Mouse (Mus musculus) intestine, postnatal 0 days (tissue): ENCODE data around the gene Drg2. TPM values are rescaled to one million over a fixed set of nuclear protein-coding genes. Genes with fewer than 3 reads are reported as not detected.
A peak's percentile ranks its signal among the peaks of the same experiment; 100 is the strongest.

Experiments used
- ATAC-seq: fragments of 200-750 bp; cut with Nextera tagmentation; 2 replicates; pipeline ENCODE4 v1.8.0; 2017; ENCODE audit warnings: mild to moderate bottlenecking, moderate TSS enrichment, moderate library complexity
- H3K27ac ChIP-seq: fragments of 300-500 bp; sonication (generic); 2 replicates; pipeline ENCODE4 v1.5.1; 2014; ENCODE audit warnings: mild to moderate bottlenecking, low read depth, low read length, moderate library complexity
- H3K27me3 ChIP-seq: fragments of 300-500 bp; sonication (generic); replicated peaks from 2 replicates; pipeline ENCODE4 v1.6.1; 2014; ENCODE audit warnings: low read length, mixed read lengths; ENCODE audit not compliant: control insufficient read depth, insufficient read depth
- H3K36me3 ChIP-seq: fragments of 300-500 bp; sonication (generic); 2 replicates; pipeline ENCODE4 v1.6.1; 2014; ENCODE audit warnings: mild to moderate bottlenecking, moderate library complexity; ENCODE audit not compliant: control insufficient read depth, insufficient read depth
- H3K4me1 ChIP-seq: fragments of 300-500 bp; sonication (generic); replicated peaks from 2 replicates; pipeline ENCODE4 v1.6.1; 2014; ENCODE audit warnings: antibody characterized with exemption, low read length, mixed read lengths; ENCODE audit not compliant: control insufficient read depth, insufficient read depth
- H3K4me2 ChIP-seq: fragments of 300-500 bp; sonication (generic); replicated peaks from 2 replicates; pipeline ENCODE4 v1.6.1; 2014; ENCODE audit warnings: low read depth, mild to moderate bottlenecking, moderate library complexity
- H3K4me3 ChIP-seq: fragments of 300-500 bp; sonication (generic); 2 replicates; pipeline ENCODE4 v1.5.1; 2014; ENCODE audit warnings: low read depth, low read length
- H3K9ac ChIP-seq: fragments of 300-500 bp; sonication (generic); 2 replicates; pipeline ENCODE4 v1.6.1; 2014; ENCODE audit warnings: mild to moderate bottlenecking, low read depth, low read length
- H3K9me3 ChIP-seq: fragments of 300-500 bp; sonication (generic); 2 replicates; pipeline ENCODE4 v1.6.1; 2016; ENCODE audit warnings: mixed run types; ENCODE audit not compliant: control insufficient read depth
- CTCF ChIP-seq: sonication (generic); IDR thresholded peaks from 2 replicates; pipeline ENCODE4 v1.5.1; 2016; ENCODE audit warnings: low read depth, mild to moderate bottlenecking, control low read depth, antibody characterized with exemption, moderate library complexity
- WGBS: fragments of 180-500 bp; shearing (Covaris S2); extraction: QIAGEN DNeasy Blood & Tissue Kit; methylation state at CpG from one replicate; pipeline ENCODE4 v1.1.7; 2014; 5-methylcytosine and 5-hydroxymethylcytosine counted together
- polyA plus RNA-seq: library from polyadenylated mRNA; unstranded; fragments of >200 nt; fragmentation: Nextera tagmentation; extraction: Ambion mirVana; gene quantifications from 2 replicates; pipeline ENCODE4 v1.2.1, GENCODE M21; 2015

The Drg2 gene
- polyA plus RNA-seq, 1 experiment from 2014 or later: 40.9 TPM

DNA sequence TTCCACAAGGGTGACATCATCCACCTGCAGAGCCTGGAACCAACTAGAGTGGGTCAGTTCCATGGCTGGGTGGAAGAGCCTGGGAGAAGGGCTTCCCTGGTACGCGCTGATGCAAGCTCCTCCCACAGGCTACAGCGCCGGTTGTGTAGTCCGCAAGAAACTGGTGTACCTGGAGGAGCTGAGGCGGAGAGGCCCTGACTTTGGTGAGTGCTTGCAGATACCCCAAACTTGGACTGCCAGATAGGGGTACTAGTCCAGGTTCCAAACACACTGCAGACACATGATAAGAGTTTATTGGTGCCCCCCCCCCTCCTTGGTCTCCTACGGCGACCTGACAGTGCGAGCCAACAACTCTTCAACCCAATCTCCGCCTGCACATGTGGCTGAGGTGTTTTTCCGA lies 54.6 kb downstream of the Drg2 start:
- peak; percentile 26; the same call in 1 of the 2 replicates for ATAC-seq
- Histone ChIP-seq H3K36me3 (no peaks in the 10 kb centered on the region), H3K4me1 (0 out of 2 replicates have a peak, but pooled peaks cover 2% of the 10 kb centered on the region), H3K9me3 (no peaks in the 10 kb centered on the region), H3K4me2 (peak overlapping the region; percentile 74), H3K27me3 (0 out of 2 replicates have a peak, but pooled peaks cover 6% of the 10 kb centered on the region), H3K27ac (no peak overlapping the region), H3K4me3 (peak overlapping the region; percentile 37), H3K9ac (0 out of 2 replicates have a peak overlapping the region, but pooled peaks have one; percentile 34)
- WGBS: 3% methylated on average over 11 of the region's 11 CpGs
- TF ChIP-seq CTCF: no peak

DNA sequence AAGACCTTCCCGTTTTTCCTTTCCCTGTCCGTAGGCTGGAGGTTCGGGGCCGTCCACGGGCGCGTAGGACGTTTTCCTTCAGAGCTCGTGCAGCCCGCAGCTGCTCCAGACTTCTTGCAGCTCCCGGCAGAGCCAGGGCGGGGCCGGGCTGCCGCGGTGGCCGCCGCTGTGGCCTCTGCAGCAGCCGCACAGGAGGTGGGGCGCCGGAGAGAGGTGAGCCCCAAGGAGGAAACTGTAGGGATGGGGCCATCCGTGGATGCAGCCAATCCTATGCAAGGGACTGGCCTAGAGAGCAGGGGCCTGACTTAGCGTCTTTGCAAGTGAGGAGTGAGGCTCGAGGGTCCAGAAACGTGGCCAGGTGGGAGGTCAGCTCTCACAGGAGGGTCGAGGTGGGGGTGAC lies 55.1 kb downstream of the Drg2 start:
- Histone ChIP-seq H3K9ac (0 out of 2 replicates have a peak overlapping the region, but pooled peaks have one; percentile 34), H3K4me2 (peak overlapping the region; percentile 74), H3K4me1 (0 out of 2 replicates have a peak, but pooled peaks cover 2% of the 10 kb centered on the region), H3K27ac (no peak overlapping the region), H3K9me3 (no peaks in the 10 kb centered on the region), H3K36me3 (no peaks in the 10 kb centered on the region), H3K4me3 (peak overlapping the region; percentile 37), H3K27me3 (0 out of 2 replicates have a peak, but pooled peaks cover 6% of the 10 kb centered on the region)
- WGBS: under 1% methylated on average over 25 of the region's 25 CpGs
- peak; percentile 68 for ATAC-seq
- no peak for TF ChIP-seq CTCF

- Histone ChIP-seq H3K27ac (no peak overlapping the region), H3K4me1 (0 out of 2 replicates have a peak, but pooled peaks cover 2% of the 10 kb centered on the region), H3K9me3 (no peaks in the 10 kb centered on the region), H3K4me3 (no peak overlapping the region), H3K4me2 (no peak overlapping the region), H3K36me3 (no peaks in the 10 kb centered on the region), H3K9ac (no peak overlapping the region), H3K27me3 (0 out of 2 replicates have a peak, but pooled peaks cover 6% of the 10 kb centered on the region)
- 75% methylated on average over 1 of the region's 1 CpGs for WGBS
- ATAC-seq: no peak
- no peak for TF ChIP-seq CTCF
Observed at GRCm38 (mm10) chr11:60511893-60512292, 57.5 kb downstream of the Drg2 start.

DNA sequence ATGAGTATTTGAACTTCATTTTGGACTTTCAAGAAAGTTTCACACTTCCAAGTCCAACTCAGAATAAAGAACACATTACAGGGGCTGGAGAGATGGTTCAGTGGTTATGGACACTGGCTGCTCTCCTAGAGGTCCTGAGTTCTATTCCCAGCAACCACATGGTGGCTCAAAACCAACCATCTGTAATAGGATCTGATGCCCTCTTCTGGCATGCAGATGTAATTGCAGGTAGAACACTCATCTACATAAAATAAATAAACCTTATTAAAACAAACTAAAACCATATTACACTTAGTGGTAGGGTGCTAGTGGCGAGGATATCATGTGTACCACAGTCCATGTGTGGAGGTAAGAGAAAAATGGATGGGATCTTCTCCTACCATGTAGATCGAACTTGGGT lies 58.1 kb downstream of the Drg2 start:
- Histone ChIP-seq H3K27ac (no peak overlapping the region), H3K4me2 (no peak overlapping the region), H3K4me3 (no peak overlapping the region), H3K36me3 (no peaks in the 10 kb centered on the region), H3K9me3 (no peaks in the 10 kb centered on the region), H3K4me1 (0 out of 2 replicates have a peak, but pooled peaks cover 2% of the 10 kb centered on the region), H3K27me3 (0 out of 2 replicates have a peak, but pooled peaks cover 6% of the 10 kb centered on the region), H3K9ac (no peak overlapping the region)
- ATAC-seq: no peak
- 83% methylated on average over 2 of the region's 2 CpGs for WGBS
- TF ChIP-seq CTCF: peak; percentile 43

- TF ChIP-seq CTCF: no peak
- H3K4me3 ChIP-seq: no peak overlapping the region
- no peaks in the 10 kb centered on the region for H3K4me1 ChIP-seq
- H3K27ac ChIP-seq: no peak overlapping the region
- peak; percentile 41; the same call in 1 of the 2 replicates for ATAC-seq
- no peak overlapping the region for H3K9ac ChIP-seq
- 42% methylated on average over 2 of the region's 2 CpGs for WGBS
- 0 out of 2 replicates have a peak, but pooled peaks cover 1% of the 10 kb centered on the region for H3K27me3 ChIP-seq
- H3K36me3 ChIP-seq: no peaks in the 10 kb centered on the region
- H3K4me2 ChIP-seq: no peak overlapping the region
- H3K9me3 ChIP-seq: no peaks in the 10 kb centered on the region
Observed at GRCm38 (mm10) chr11:60514941-60515340, 60.5 kb downstream of the Drg2 start.

DNA sequence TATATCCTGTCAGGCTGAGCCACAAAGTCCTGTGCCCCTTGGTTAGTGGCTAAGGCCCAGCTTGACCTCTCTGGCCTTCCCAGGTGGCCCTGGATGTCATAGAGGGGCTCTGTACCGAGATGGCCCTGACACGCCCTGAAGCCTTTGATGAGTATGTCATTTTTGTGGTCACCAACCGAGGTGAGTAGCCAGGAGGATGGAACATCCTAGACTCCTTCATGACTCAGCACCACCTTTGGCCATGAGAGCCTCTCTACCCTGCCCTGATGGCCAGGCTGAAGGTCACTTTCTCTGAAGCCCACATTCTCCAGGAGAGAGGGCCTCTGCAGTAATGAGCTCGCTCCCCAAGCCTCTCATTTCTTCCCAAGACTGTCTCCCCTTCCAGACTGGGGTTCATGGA lies 63.9 kb downstream of the Drg2 start:
- no peaks in the 10 kb centered on the region for H3K27me3 ChIP-seq
- no peak overlapping the region for H3K9ac ChIP-seq
- H3K4me1 ChIP-seq: no peaks in the 10 kb centered on the region
- H3K4me3 ChIP-seq: no peak overlapping the region
- 67% methylated on average over 4 of the region's 4 CpGs for WGBS
- no peaks in the 10 kb centered on the region for H3K36me3 ChIP-seq
- H3K4me2 ChIP-seq: no peak overlapping the region
- TF ChIP-seq CTCF: no peak
- H3K9me3 ChIP-seq: no peaks in the 10 kb centered on the region
- no peak for ATAC-seq
- H3K27ac ChIP-seq: no peak overlapping the region

Other genes with a start within 250 kb of the Drg2 start
- 86.9 and 88.1 TPM in 2 replicates for gene Srebf1, start 232.0 kb upstream of the Drg2 start, polyA plus RNA-seq
- gene Tom1l2, start 101.7 kb upstream of the Drg2 start, polyA plus RNA-seq: 29.6 and 35.1 TPM in 2 replicates
- gene Drc3, start 101.3 kb upstream of the Drg2 start, polyA plus RNA-seq: 1.7 and 1.9 TPM in 2 replicates
- gene Gid4, start 37.4 kb upstream of the Drg2 start, polyA plus RNA-seq: 11.3 and 12.2 TPM in 2 replicates
- 60.3 and 70.4 TPM in 2 replicates for gene Atpaf2, start 36.1 kb upstream of the Drg2 start, polyA plus RNA-seq
- gene Myo15, start 14.7 kb downstream of the Drg2 start, polyA plus RNA-seq: 0.03 and 0.05 TPM in 2 replicates
- gene Alkbh5, start 81.8 kb downstream of the Drg2 start, polyA plus RNA-seq: 37.3 and 41.7 TPM in 2 replicates
- gene Llgl1, start 245.1 kb downstream of the Drg2 start, polyA plus RNA-seq: 8.6 and 9.1 TPM in 2 replicates